Mouse (Mus musculus): ENCODE data around the gene Tcf20. TPM values are rescaled to one million over a fixed set of nuclear protein-coding genes. Genes with fewer than 3 reads are reported as not detected.

The Tcf20 gene
- polyA plus RNA-seq, 1 experiment from 2014 or later: 3.0 TPM

GRCm38 (mm10) chr15:82906574-82907061, 81.1 kb downstream of the Tcf20 start:
- H3K4me1 ChIP-seq (replicated peaks): peaks cover 3% of the 10 kb centered on the region; the same call in 1 of the 2 replicates
- no peak overlapping the region for H3K4me2 ChIP-seq
- H3K36me3 ChIP-seq: no peaks in the 10 kb centered on the region
- no peak overlapping the region for H3K9ac ChIP-seq
- no peak overlapping the region for H3K27ac ChIP-seq
- H3K4me3 ChIP-seq (replicated peaks): no peak overlapping the region
- WGBS (ENCODE audit: insufficient replicate concordance): 54% methylated on average over 7 of the region's 7 CpGs
- DNase-seq (no peak), ATAC-seq (ENCODE audit: low read depth) (no peak)
- peaks cover 39% of the 10 kb centered on the region for H3K27me3 ChIP-seq
- no peaks in the 10 kb centered on the region for H3K9me3 ChIP-seq (replicated peaks)

GRCm38 (mm10) chr15:82905431-82906395, 82.0 kb downstream of the Tcf20 start:
- Histone ChIP-seq H3K9ac (no peak overlapping the region), H3K9me3 (replicated peaks) (no peaks in the 10 kb centered on the region), H3K4me3 (replicated peaks) (no peak overlapping the region), H3K4me2 (no peak overlapping the region), H3K27ac (no peak overlapping the region), H3K36me3 (no peaks in the 10 kb centered on the region), H3K27me3 (peaks cover 30% of the 10 kb centered on the region), H3K4me1 (replicated peaks) (no peaks in the 10 kb centered on the region)
- DNase-seq (no peak), ATAC-seq (ENCODE audit: low read depth) (no peak)
- WGBS (ENCODE audit: insufficient replicate concordance): 60% methylated on average over 8 of the region's 8 CpGs

- Histone ChIP-seq H3K4me2 (no peak overlapping the region), H3K27ac (no peak overlapping the region), H3K9ac (no peak overlapping the region), H3K27me3 (peaks cover 19% of the 10 kb centered on the region), H3K4me1 (replicated peaks) (peaks cover 7% of the 10 kb centered on the region), H3K9me3 (replicated peaks) (no peaks in the 10 kb centered on the region), H3K4me3 (replicated peaks) (no peak overlapping the region), H3K36me3 (no peaks in the 10 kb centered on the region)
- WGBS (ENCODE audit: insufficient replicate concordance): 49% methylated on average over 7 of the region's 7 CpGs
- DNase-seq (no peak), ATAC-seq (ENCODE audit: low read depth) (no peak)
These were observed 83.1 kb downstream of the Tcf20 start for GRCm38 (mm10) chr15:82904526-82904925.

GRCm38 (mm10) chr15:82902521-82902920, 85.2 kb downstream of the Tcf20 start:
- Histone ChIP-seq H3K4me3 (replicated peaks) (no peak overlapping the region), H3K4me2 (no peak overlapping the region), H3K4me1 (replicated peaks) (peaks cover 20% of the 10 kb centered on the region), H3K36me3 (no peaks in the 10 kb centered on the region), H3K9me3 (replicated peaks) (no peaks in the 10 kb centered on the region), H3K27ac (no peak overlapping the region), H3K9ac (no peak overlapping the region), H3K27me3 (0 out of 2 replicates have a peak, but pooled peaks cover 5% of the 10 kb centered on the region)
- no peak for ATAC-seq (ENCODE audit: low read depth)
- WGBS (ENCODE audit: insufficient replicate concordance): 59% methylated on average over 4 of the region's 4 CpGs
- DNase-seq: no peak

- Histone ChIP-seq H3K9me3 (replicated peaks) (no peaks in the 10 kb centered on the region), H3K4me1 (replicated peaks) (peaks cover 27% of the 10 kb centered on the region), H3K4me2 (no peak overlapping the region), H3K27ac (no peak overlapping the region), H3K9ac (no peak overlapping the region), H3K27me3 (no peaks in the 10 kb centered on the region), H3K36me3 (no peaks in the 10 kb centered on the region), H3K4me3 (replicated peaks) (no peak overlapping the region)
- ATAC-seq (ENCODE audit: low read depth): no peak
- 53% methylated on average over 6 of the region's 6 CpGs for WGBS (ENCODE audit: insufficient replicate concordance)
- no peak for DNase-seq
These were observed 86.4 kb downstream of the Tcf20 start for GRCm38 (mm10) chr15:82901306-82901705.

- H3K27ac ChIP-seq: no peak overlapping the region
These were observed 87.3 kb downstream of the Tcf20 start for GRCm38 (mm10) chr15:82900331-82900730.

GRCm38 (mm10) chr15:82899676-82900301, 87.9 kb downstream of the Tcf20 start:
- H3K36me3 ChIP-seq: no peaks in the 10 kb centered on the region
- no peaks in the 10 kb centered on the region for H3K27me3 ChIP-seq
- H3K4me2 ChIP-seq: peak overlapping the region; percentile 96
- WGBS (ENCODE audit: insufficient replicate concordance): 3% methylated on average over 45 of the region's 56 CpGs
- H3K9me3 ChIP-seq (replicated peaks): no peaks in the 10 kb centered on the region
- peak; percentile 89 for ATAC-seq (ENCODE audit: low read depth)
- H3K9ac ChIP-seq: peak overlapping the region; percentile 99
- peak overlapping the region; percentile 99 for H3K4me3 ChIP-seq (replicated peaks)
- peak overlapping the region; percentile 90 for H3K27ac ChIP-seq
- peaks cover 39% of the 10 kb centered on the region for H3K4me1 ChIP-seq (replicated peaks)
- DNase-seq: peak; percentile 74

More at GRCm38 (mm10) chr15:82900331-82900730, 87.3 kb downstream of the Tcf20 start:
- no peaks in the 10 kb centered on the region for H3K36me3 ChIP-seq
- no peak for ATAC-seq (ENCODE audit: low read depth)
- peak overlapping the region; percentile 99 for H3K9ac ChIP-seq
- no peaks in the 10 kb centered on the region for H3K9me3 ChIP-seq (replicated peaks)
- H3K4me2 ChIP-seq: peak overlapping the region; percentile 96
- DNase-seq: no peak
- 25% methylated on average over 3 of the region's 3 CpGs for WGBS (ENCODE audit: insufficient replicate concordance)
- peak overlapping the region; percentile 99 for H3K4me3 ChIP-seq (replicated peaks)
- peaks cover 34% of the 10 kb centered on the region for H3K4me1 ChIP-seq (replicated peaks)
- H3K27me3 ChIP-seq: no peaks in the 10 kb centered on the region

GRCm38 (mm10) chr15:82898740-82899675, 88.7 kb downstream of the Tcf20 start:
- Histone ChIP-seq H3K36me3 (no peaks in the 10 kb centered on the region), H3K9ac (peak overlapping the region; percentile 99), H3K27me3 (no peaks in the 10 kb centered on the region), H3K4me1 (replicated peaks) (peaks cover 39% of the 10 kb centered on the region), H3K4me3 (replicated peaks) (peak overlapping the region; percentile 99), H3K27ac (peak overlapping the region; percentile 90), H3K4me2 (peak overlapping the region; percentile 96), H3K9me3 (replicated peaks) (no peaks in the 10 kb centered on the region)
- WGBS (ENCODE audit: insufficient replicate concordance): under 1% methylated on average over 80 of the region's 98 CpGs
- peak; percentile 76 for ATAC-seq (ENCODE audit: low read depth)
- peak; percentile 45 for DNase-seq

GRCm38 (mm10) chr15:82898141-82898739, 89.4 kb downstream of the Tcf20 start:
- Histone ChIP-seq H3K4me2 (peak overlapping the region; percentile 96), H3K27me3 (no peaks in the 10 kb centered on the region), H3K27ac (peak overlapping the region; percentile 90; the same call in 1 of the 2 replicates), H3K9me3 (replicated peaks) (no peaks in the 10 kb centered on the region), H3K4me1 (replicated peaks) (peaks cover 39% of the 10 kb centered on the region), H3K4me3 (replicated peaks) (peak overlapping the region; percentile 99), H3K9ac (peak overlapping the region; percentile 99), H3K36me3 (no peaks in the 10 kb centered on the region)
- no peak for ATAC-seq (ENCODE audit: low read depth)
- 19% methylated on average over 11 of the region's 11 CpGs for WGBS (ENCODE audit: insufficient replicate concordance)
- no peak for DNase-seq

GRCm38 (mm10) chr15:82896336-82896735, 91.3 kb downstream of the Tcf20 start:
- Histone ChIP-seq H3K27me3 (no peaks in the 10 kb centered on the region), H3K36me3 (no peaks in the 10 kb centered on the region), H3K4me1 (replicated peaks) (peaks cover 41% of the 10 kb centered on the region), H3K9ac (0 out of 2 replicates have a peak overlapping the region, but pooled peaks have one; percentile 14), H3K4me3 (replicated peaks) (no peak overlapping the region), H3K4me2 (no peak overlapping the region), H3K27ac (no peak overlapping the region), H3K9me3 (replicated peaks) (no peaks in the 10 kb centered on the region)
- DNase-seq (no peak), ATAC-seq (ENCODE audit: low read depth) (no peak)
- WGBS (ENCODE audit: insufficient replicate concordance): 13% methylated on average over 1 of the region's 1 CpGs

Measured in liver, embryonic 13.5 days (tissue).